Mouse (Mus musculus): Measurements from ENCODE around the gene Nkiras2.
"Not testable (repeated sequence)": the region's sequence is repeated elsewhere in the genome, so short reads cannot be mapped to it uniquely, and the experiment has no call there.

The Nkiras2 gene

DNA sequence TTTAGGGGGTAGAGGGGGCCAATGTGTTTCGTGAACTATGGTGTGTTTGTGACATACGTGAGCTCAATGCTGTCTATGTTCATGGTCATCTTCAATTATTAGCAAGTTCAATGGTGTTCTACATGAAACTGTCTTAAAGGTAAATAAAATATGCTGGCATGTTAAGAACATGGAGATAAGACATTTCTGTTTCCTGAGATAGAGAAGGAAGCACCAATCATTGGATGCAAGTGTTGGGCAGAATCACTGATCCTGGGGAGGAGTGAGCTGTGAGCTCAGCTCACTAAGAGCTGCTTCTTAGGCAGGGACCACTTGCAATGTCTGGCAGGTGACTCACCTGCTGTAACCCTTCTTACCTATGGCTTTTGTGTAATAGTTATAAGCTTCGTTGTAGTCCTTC lies 17.7 kb upstream of the Nkiras2 start:
- no peak for DNase-seq

DNA sequence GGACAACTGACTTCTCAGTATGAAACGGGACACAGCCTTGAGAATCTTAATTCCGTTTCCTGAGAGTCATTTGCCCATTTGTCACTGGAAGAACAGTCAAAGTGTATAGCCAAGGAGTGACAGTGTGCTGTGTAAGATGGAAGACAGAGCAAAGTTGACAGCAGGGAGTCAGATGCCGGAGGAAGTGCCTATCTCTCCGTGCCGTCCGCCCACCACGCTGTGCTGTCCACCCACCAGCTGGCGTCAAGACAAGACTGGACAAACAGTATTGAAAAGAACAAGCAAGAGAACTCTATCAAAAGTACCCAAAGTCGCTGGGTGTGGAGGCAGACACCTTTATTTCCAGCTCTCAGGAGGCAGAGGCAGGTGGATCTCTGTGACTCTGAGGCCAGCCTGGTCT lies 15.9 kb upstream of the Nkiras2 start:
- DNase-seq: no peak

DNA sequence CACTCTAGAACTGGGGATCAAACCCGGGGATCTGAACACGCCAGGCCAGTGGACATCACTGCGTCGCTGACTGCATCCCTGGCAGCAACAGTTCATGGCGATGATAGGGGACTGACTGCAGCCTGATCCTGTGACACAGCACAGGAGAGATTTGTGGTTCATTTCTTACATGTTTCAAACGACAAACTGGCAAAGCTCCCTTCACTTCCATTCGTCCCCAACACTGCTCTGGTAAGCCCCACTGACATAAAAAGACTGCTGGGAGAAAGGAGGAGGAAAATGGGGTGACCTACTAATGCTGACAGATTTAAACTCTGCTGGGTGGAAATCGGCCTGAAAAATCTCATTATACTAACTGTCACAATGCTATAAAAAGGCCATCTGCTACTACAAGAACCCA lies 15.2 kb upstream of the Nkiras2 start:
- DNase-seq: no peak

DNA sequence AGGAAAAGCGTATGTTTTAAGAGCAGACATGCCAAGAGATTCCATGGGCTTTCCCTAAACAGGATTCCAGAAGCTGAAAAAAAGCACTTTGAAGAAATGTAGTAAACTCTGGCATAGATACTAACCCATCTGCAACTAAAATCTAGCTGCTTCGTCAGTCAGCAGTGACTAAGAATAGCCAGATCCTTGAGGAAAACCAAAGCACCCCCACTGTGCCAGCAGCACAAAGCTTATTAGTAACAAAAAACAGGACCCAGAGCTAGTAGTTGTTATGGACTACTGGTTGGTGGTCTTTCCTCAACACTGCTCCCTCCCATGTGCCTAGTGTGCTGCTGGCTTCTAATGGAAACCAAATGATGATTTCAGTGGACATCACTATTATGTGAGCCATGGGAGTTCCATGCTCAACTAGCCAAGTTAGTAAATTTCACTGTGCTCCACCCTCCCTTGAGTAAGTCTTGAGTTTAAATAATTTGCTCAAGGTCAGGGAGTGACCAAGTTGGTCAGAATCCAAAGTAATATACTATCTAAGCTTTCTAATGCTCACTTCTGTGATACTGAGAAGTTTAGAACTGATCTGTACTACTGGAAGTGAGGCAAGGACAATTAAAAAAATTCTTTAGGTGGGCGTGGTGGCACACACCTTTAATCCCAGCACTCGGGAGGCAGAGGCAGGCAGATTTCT lies 14.6 kb upstream of the Nkiras2 start:
- no peak for DNase-seq

DNA sequence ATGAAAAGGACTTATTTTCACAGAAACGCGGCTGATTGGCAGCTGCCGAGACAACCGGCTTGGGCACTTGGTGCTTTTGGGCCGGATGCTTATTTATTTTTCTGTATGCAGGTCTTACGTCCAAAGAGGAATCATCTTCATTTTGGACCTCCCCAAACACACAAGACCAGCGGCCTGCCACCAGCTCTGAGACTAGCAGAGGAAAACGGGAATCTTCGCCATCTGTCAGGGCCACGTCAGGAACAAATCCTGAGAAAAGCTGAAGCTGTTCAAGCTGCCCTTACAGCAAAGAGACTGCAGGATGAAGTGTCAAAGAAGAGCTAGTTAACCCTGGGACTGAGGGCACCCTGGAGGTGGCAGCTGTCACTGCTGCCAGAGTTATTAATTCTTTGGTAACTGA lies 13.6 kb upstream of the Nkiras2 start:
- peak; percentile 49 for DNase-seq

DNA sequence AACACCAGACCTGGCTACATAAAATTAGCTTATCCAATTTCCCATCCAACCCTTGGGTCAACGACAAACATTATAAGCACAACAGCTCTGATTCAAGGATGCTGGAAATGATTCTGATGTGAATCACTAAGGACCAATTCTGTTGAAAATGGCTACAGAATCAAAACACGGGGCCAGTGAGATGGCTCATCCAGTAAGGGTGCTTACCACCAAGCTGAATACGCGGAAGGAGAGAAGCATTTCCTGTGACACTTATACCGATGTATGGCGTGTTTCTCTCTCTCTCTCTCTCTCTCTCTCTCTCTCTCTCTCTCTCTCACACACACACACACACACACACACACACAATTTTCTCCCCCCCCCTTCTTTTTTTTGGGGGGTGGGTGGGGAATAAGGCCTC lies 11.9 kb upstream of the Nkiras2 start:
- no peak for DNase-seq

DNA sequence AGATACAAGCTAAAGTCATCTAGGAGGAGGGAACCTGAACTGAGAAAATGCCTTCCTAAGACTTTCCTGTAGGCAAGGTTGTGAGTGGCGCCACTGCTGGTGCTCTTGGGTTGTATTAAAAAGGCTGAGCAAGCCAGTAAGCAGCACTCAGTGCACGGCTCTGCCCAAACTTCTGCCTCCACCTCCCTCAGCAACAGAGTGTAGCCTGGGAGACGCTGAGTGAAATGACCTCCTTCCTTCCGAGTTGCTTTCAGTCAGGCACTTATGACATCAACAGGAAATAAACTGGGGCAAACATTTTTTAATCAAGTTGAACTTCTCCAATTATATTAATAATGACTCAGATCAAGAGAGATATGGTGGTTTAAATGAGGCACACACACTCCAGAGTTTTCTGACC lies 10.2 kb upstream of the Nkiras2 start:
- DNase-seq: no peak

DNA sequence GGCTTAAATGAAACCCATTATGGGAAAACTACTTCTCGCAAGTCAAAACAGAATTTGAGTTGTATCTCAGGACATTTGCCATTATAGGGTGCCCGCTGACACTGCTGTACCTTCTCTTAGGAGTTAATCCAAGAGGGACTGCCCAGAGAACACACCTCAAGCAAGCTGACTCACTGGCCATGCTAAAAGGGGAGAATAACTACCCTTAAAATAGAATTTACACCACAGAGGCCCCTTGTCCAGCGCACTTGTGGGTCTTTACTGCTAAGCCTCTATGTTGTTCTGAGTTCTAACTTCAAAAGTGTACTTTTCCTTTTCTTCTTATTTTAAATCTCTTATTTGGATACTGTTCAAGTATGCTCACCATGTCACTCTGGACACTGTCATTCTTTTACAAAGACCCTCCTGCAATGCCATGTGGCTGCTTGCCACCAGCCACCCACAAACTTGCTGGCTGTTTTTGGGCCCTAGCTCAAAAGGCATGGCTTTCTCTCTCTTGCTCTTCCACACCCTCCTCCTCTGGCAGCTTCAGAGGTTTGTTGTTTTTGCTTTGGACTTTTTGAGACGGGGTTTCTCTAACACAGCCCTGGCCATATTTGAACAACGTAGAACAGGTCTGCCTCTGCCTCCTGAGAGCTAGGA lies 9.6 kb upstream of the Nkiras2 start:
- no peak for DNase-seq

DNA sequence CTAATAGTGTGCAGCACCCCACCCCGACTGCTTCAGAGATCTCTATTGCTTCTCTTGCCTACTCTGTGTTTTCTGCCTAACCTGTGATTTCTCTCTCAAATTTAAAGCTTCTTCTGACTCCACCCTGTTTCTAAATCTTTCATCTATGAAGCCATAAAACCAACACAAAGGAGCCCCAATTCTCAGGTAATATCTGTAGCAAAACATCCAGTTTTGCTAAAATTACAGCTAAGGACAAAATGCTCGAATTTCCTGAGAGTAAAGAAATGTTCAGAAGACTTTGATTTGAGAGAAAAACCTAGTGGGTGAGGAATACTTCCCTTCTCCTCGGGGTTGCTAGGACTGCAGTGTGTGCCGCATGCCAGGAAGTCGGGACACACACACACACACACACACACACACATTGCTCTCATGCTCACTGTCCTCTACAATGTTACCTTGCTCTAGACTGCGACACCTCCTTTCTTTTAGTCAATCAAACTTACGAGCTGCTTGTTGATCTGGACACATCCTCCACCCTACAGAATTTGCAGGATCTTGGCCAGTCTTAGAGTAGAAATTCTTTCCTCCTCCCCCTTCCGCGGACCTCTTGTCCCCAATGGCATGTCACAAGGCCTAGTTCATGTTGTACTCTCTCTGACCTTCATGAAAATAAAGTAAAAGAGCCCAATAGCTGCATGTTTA lies 8.9 kb upstream of the Nkiras2 start:
- DNase-seq: no peak

DNA sequence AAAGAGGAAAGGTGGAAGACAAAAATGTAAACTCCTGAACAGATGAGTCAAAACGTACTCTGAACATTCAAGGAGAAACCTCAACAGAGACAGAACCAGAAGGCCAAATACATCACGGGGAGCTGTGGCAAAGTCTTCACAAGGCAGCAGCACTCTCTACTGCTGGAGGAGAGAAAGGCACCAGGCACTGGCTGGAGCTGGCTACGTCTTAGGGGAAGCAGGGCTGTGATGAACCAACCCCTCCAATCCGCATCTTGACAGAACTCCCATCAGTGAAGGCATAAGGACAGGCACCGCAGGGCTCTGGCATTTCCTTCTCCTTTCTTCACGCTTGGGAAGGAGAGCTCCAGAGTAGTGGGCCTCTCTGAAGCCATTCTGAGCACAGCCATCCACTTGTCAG lies 7.4 kb upstream of the Nkiras2 start:
- DNase-seq: no peak

DNA sequence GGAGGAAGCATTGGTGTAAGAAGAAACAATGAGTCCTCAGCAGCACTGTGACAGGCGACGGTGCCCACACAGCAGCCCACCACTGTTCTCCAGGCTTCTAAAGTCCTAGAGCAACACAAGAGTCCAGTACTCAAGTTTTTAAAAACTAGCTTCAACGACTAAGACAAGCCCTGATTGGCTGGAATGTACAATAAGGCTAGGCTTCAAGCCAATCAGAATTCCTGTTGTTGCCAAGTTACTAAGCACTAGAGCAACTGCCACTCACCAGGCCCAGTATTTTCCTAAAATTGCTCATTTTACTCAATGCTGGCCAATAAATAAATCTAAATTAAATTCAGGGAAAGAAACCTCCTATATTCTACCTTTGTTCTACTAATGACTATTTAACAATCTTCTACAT lies 5.8 kb upstream of the Nkiras2 start:
- DNase-seq: no peak

DNA sequence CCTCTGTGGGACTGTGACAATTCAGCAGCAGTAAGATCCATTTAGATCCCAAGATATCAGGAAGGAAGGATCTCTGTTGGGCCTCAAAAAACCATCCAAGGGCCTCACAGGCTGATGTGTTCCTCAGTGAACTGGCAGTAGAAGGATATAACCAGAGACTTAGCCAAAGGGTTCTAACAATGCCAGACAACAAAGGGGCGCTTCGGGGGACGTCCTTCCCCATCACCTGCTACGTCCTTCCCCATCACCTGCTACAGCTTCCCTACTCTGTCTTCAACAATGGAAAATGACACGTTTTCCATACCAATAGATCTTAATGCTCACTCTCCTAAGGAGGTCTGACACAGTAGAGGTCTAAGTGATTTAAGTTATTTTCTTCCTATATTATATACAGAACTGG lies 2.7 kb upstream of the Nkiras2 start:
- DNase-seq: no peak

DNA sequence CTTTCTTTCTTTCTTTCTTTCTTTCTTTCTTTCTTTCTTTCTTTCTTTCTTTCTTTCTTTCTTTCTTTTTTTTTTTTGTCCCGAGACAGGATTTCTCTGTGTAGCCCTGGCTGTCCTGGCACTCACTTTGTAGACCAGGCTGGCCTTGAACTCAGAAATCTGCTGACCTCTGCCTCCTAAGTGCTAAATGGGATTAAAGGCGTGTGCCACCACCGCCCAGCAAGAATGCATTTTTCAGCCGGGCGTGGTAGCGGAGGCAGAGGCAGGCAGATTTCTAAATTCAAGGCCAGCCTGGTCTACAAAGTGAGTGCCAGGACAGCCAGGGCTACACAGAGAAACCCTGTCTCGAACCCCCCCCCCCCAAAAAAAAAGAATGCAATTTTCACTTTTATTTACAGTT lies 2.2 kb upstream of the Nkiras2 start:
- DNase-seq: not testable (repeated sequence)

DNA sequence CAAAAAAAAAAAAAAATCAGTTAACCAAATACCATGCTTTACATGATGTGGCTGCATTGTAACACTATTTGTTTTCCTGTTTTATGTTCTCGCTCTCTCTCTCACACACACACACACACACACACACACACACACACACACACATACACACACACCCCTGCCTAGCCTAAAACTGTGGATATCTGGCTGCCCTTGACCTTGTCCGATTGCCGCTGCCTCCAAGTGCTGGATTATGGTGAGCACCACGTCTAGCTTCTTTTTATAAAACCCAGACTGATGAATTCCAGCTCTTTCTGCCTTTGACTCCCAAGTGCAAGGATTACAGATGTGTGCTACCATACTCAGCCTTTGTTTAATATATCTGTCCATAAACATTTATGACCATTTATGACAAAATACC lies 1.6 kb upstream of the Nkiras2 start:
- no peak for DNase-seq

DNA sequence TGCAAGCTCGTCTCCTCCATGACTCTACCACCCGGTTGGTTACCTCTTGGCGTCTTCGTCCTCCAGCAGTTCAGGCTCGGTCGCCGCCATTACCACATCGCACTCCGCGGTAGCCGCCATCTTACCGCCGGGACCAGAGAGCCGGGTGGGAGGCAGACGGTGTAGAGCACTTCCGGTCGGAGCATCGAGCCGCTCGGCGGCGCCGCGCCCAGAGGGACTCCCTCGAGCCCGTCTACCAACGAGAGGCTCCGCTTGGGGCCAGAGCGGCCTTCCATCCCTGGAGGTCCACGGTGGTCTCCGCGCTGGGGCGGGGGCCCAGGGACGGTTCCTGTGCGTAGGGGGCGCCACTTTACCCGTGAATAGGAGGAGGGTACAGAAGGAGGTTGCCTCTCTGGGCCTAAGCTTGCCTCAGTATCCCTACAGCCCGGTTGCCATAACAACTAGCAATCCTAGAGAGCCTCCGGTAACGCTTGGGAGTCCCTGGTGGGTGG lies 486 bp downstream of the Nkiras2 start:
- peak; percentile 94 for DNase-seq

DNA sequence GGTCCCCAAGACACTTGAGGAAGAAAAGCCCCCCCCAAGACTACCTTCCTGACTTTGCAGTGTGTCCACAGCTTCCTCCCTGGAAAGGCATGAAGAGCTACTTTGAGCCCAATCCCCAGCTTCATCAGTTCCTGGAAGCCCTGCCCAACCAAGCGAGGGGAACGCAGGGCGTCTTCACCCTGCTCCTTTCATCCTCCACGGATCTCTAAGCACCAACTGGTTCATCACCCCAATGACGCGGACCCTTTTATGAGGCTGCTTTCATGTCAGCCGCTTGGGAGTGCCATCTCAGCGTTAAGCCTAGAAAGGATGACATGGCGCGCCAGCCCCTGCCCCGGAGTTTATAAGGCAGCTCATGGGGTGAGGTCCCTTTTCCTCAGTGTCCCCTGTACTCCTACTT lies 938 bp downstream of the Nkiras2 start, which contains the start of gene Dnajc7:
Dnajc7 (minus strand) TSS at position 187 of the 400 bp plus-strand sequence.
- DNase-seq: no peak

DNA sequence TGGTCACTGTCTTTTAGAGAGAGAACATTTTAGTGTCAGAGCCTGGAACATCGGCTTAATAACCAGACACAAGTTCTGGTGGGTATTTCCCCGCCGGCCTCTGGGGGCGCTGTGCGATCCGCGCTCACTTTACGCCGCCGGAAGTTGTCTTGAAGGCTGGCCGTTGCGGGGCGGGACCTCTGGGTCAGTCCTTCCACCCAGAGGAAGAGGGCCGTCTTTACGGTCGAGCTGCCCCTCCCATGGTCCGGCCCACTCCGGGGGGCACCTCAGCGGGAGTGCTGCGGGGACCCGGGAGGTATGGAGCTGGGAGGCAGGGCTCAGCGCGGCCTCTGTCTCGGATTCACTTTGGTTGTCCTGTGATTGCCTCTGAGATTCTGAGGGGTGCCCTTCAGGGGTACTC lies 3.7 kb downstream of the Nkiras2 start:
- DNase-seq: peak; percentile 95

DNA sequence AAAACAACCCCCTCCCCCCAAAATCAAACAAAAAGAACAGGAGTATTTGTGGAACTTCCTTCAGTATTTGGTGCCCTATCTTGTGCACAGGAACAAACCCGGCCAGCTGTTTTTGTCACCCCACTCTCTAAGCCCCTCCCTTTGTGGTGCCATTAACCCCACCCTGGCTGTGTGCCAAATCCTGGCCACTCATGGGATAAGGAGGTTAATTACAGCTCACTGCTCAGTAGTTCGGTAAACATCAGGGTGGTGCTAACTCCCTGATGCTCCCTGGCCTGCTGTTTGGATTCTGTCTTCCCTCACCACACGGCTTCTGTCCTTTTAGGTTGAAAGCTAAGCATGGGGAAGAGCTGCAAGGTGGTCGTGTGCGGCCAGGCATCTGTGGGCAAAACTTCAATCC lies 4.8 kb downstream of the Nkiras2 start:
- DNase-seq: no peak

DNA sequence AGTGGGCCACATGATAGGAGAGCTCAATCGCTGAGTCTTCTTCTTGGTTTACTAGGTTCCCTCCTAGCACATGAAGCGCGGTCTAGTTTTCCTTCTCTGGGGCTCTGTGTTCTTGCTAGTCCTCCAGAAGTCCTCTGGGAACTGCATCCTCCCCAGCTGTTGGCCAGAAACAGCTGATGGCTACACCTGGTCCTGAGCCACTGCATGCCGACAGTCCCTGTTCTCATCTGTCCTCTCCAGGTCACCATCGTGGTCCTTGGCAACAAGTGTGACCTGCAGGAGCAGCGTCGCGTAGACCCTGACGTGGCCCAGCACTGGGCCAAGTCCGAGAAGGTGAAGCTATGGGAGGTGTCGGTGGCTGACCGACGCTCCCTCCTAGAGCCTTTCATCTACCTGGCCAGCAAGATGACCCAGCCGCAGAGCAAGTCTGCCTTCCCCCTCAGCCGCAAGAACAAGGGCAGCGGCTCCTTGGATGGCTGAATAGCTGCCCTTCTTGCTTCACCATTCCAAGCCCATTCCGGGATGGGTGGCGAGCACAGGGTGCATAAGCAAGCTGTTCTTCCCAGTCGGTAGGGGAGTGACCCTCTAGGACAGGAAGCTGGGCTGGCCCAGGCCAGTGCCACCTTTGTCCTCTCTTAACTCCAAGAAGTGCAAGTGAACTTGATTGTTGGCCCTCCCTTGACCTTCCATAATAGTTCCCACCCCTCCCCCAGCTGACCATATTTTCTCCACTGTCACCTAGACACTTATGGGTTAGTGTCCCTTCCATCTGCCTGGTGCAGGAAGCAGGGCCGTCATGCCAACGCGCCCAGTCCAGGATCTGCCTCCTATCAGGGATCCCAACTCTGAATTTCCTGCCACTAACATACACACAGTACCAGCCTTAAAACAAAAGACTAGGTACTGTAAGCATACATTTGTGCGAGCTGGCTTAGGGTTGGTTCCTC lies 7.0 kb downstream of the Nkiras2 start:
- no peak for DNase-seq

DNA sequence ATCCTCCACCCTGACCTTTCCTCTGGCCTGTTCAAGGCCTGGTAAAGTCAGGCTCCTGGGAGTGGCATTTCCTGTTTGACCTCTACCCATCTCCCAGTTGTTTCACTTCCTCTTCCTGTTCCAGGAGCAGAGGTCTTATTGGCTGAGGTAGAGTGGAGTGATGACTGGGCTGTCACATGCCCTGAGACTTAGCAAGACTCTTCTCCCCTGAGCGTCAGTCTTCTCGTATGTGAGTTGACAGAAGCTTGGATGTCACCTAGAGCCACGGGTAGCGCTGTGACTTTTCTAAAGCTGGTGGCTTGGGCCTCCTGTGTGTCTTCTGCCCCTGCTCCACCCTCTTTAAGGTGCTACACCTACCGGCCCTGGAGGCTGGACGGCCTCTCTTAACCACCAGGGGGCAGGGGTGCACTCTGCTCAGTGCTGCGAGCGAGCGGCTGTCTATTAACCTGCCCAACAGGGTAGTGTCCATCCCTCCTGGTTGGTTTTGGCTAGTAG lies 7.7 kb downstream of the Nkiras2 start:
- DNase-seq: peak; percentile 54

DNA sequence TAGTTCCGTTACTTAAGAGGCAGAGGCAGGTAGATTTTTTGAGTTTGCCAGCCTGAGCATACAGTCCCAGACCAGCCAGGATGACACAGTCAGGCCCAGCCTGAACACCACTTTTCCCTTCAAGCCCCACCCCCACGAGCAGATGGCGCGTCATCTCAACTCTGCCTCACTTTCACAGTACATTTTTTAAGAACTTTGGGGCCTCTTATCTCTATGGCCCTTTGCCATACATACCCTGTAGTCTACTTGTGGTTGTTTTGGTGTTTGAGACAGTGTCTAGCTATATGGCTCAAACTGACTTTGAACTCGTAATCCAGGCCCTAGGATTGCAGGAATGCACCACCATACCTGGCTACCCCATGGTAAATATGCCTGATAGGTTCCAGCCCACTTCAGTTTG lies 9.0 kb downstream of the Nkiras2 start:
- no peak for DNase-seq

DNA sequence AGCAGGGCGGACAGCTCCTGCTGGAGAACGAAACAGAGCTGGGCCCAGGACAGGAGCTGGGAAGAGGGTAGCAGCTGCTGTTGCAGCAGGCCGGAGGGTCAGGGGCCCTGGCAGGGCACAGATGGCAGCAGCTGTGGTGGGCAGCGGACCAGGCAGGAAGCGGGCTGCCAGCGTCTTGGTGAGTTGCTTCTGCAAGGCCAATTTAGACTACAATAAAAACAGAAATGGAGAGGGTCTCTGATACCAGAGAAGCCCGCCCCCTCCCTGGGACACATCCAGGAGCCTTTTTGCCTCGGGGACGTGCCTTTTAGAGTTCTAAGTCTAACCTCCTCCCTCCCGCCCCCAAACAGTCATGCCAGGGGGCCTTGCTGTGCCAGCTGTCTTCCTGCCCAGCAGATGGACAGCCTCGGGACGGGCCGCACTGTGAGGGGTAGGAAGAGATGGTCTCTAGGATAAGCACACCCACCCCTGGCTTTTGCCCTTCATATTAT lies 9.9 kb downstream of the Nkiras2 start:
- no peak for DNase-seq

DNA sequence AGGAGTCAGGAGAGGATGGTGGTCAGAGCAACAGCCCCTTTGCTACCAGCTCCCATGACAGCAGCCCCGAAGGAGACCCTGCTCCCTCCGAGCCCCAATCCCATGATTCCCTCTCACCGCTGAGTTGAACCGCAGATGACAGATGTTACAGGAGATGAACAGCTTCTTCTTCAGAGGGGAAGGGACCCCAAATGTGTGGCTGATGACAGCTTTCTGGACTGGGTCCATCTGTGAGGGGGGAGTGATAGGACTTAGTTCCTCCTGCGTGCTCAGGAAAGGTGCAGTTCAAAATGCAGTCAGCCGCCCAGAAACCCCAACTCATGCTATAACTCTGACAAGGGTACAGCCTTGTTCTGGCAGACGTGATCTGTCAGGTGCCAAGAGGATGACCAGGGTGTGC lies 15.5 kb downstream of the Nkiras2 start:
- no peak for DNase-seq

Data from cerebellum, adult 8-10 months (tissue).